Mouse (Mus musculus): ENCODE results near the gene Arpc3.

- TF ChIP-seq CTCF (IDR thresholded peaks at IDR 0.05; ENCODE audit: insufficient read depth, low read depth, low read length) (no peak), POLR2A (IDR thresholded peaks at IDR 0.05; ENCODE audit: insufficient read depth, low read depth, low read length) (no peak)
Measured at GRCm38 (mm10) chr5:122451324-122451723, 59.6 kb downstream of the Arpc3 start.
